Mouse (Mus musculus): ENCODE measurements around the gene Zfp574. TPM values are rescaled to one million over a fixed set of nuclear protein-coding genes. Genes with fewer than 3 reads are reported as not detected.

The Zfp574 gene
- 21.9 TPM for total RNA-seq (2023)

GRCm38 (mm10) chr7:25071979-25072715 lies at the start of gene Zfp574, which contains the start of gene Grik5:
Zfp574 (plus strand) TSS chr7:25072567.
Grik5 (minus strand) TSS chr7:25072346.

Other genes with a start within 250 kb of the Zfp574 start
- gene Gm9844, start 210.4 kb upstream of the Zfp574 start, total RNA-seq (2023), result 7.4 TPM
- gene Lypd4, start 202.6 kb upstream of the Zfp574 start, total RNA-seq (2023), result not detected
- gene Dmrtc2, start 202.5 kb upstream of the Zfp574 start, total RNA-seq (2023), result not detected
- 3,104 TPM for gene Rps19, start 188.2 kb upstream of the Zfp574 start, total RNA-seq (2023)
- gene Cd79a, start 175.2 kb upstream of the Zfp574 start, total RNA-seq (2023), result 52.2 TPM
- gene Arhgef1, start 169.7 kb upstream of the Zfp574 start, total RNA-seq (2023), result 1,864 TPM
- gene Gm4881, start 128.1 kb upstream of the Zfp574 start, total RNA-seq (2023), result not detected
- gene Rabac1, start 99.8 kb upstream of the Zfp574 start, total RNA-seq (2023), result 302 TPM
- gene Atp1a3, start 66.6 kb upstream of the Zfp574 start, total RNA-seq (2023), result 17.4 TPM
- 5.6 TPM for gene Grik5, start 221 bp upstream of the Zfp574 start, total RNA-seq (2023)
- 16.6 TPM for gene Pou2f2, start 107.2 kb downstream of the Zfp574 start, total RNA-seq (2023)
- gene Dedd2, start 148.0 kb downstream of the Zfp574 start, total RNA-seq (2023), result 100 TPM
- gene Zfp526, start 148.9 kb downstream of the Zfp574 start, total RNA-seq (2023), result 18.2 TPM
- gene Gsk3a, start 165.3 kb downstream of the Zfp574 start, total RNA-seq (2023), result 84.8 TPM
- gene Erf, start 178.2 kb downstream of the Zfp574 start, total RNA-seq (2023), result 41.5 TPM
- 318 TPM for gene Cic, start 195.1 kb downstream of the Zfp574 start, total RNA-seq (2023)
- 9.2 TPM for gene Pafah1b3, start 225.4 kb downstream of the Zfp574 start, total RNA-seq (2023)
- not detected for gene Prr19, start 228.8 kb downstream of the Zfp574 start, total RNA-seq (2023)
- not detected for gene Tmem145, start 233.5 kb downstream of the Zfp574 start, total RNA-seq (2023)
- gene Megf8, start 244.6 kb downstream of the Zfp574 start, total RNA-seq (2023), result 1.1 TPM

All from CD4-positive naive resting alpha-beta T cell, adult 57 days (primary cell).